Mouse (Mus musculus) bone marrow macrophage, adult 2 months (primary cell): ENCODE measurements at regions not wholly inside any gene's neighbourhood (a gene's known extent, or its start where the extent isn't known, plus 50 kb on each side); places are given as distances from the start of the nearest gene placed in this dataset.

ENCODE experiments used
- CTCF ChIP-seq: IDR thresholded peaks from 2 replicates; pipeline ENCODE4 v1.5.1; 2012; ENCODE audit warnings: low read depth, mild to moderate bottlenecking, low read length, moderate library complexity
- POLR2A ChIP-seq: IDR thresholded peaks from 2 replicates; pipeline ENCODE4 v1.6.1; 2012; ENCODE audit warnings: mild to moderate bottlenecking, low read depth, low read length, borderline replicate concordance

DNA sequence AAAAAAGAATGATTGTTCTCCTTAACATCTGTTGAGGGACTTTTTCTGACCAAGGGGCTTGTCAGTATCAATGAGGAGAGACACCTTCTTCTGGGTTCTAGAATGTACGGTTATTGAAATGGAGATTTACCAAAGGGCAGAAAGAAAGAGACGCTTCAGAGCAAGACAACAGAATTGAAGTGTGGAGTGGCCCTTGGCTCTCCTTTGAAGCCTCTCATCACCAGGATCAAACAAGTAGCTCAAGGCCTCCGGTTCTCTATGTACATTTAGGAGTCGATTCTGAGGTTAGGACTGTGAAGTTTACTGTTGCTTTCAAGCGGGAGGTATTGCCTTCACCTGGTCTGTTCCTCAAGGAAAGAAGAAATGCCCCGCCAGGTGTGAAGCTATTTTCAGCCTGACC lies 53.2 kb upstream of the Jarid2 start:
- TF ChIP-seq CTCF (no peak), POLR2A (no peak)
